Mouse (Mus musculus) heart, embryonic 16.5 days (tissue): ENCODE results near the gene Krt10. TPM values are rescaled to one million over a fixed set of nuclear protein-coding genes. Genes with fewer than 3 reads are reported as not detected.

Experiments
- ATAC-seq: fragments of 200-750 bp; cut with Nextera tagmentation; replicated peaks from 2 replicates; pipeline ENCODE4 v1.8.0; 2017; ENCODE audit warnings: moderate number of reproducible peaks; ENCODE audit not compliant: insufficient read depth, low FRiP score; ENCODE audit errors: extremely low read depth
- H3K27ac ChIP-seq: fragments of 300-500 bp; sonication (generic); 2 replicates; pipeline ENCODE4 v1.5.1; 2014; ENCODE audit warnings: mild to moderate bottlenecking, low read length, control low read depth, moderate library complexity
- H3K27me3 ChIP-seq: fragments of 300-500 bp; sonication (generic); 2 replicates; pipeline ENCODE4 v1.6.1; 2014; ENCODE audit warnings: low read length, mixed read lengths; ENCODE audit not compliant: control insufficient read depth, insufficient read depth
- H3K36me3 ChIP-seq: fragments of 300-500 bp; sonication (generic); 2 replicates; pipeline ENCODE4 v1.6.1; 2014; ENCODE audit not compliant: control insufficient read depth, insufficient read depth
- H3K4me1 ChIP-seq: fragments of 300-500 bp; sonication (generic); 2 replicates; pipeline ENCODE4 v1.6.1; 2014; ENCODE audit warnings: low read length, mixed read lengths; ENCODE audit not compliant: control insufficient read depth, insufficient read depth
- H3K4me2 ChIP-seq: fragments of 300-500 bp; sonication (generic); 2 replicates; pipeline ENCODE4 v1.6.1; 2014; ENCODE audit warnings: low read depth, mild to moderate bottlenecking, control low read depth, low read length
- H3K4me3 ChIP-seq: fragments of 300-500 bp; sonication (generic); 2 replicates; pipeline ENCODE4 v1.5.1; 2014; ENCODE audit warnings: mild to moderate bottlenecking, control low read depth, low read length
- H3K9ac ChIP-seq: fragments of 300-500 bp; sonication (generic); 2 replicates; pipeline ENCODE4 v1.6.1; 2014; ENCODE audit warnings: low read length, control low read depth
- H3K9me3 ChIP-seq: fragments of 300-500 bp; sonication (generic); replicated peaks from 2 replicates; pipeline ENCODE4 v1.6.1; 2016; ENCODE audit warnings: low read length; ENCODE audit not compliant: control insufficient read depth
- WGBS: fragments of 180-500 bp; shearing (Covaris S2); extraction: QIAGEN DNeasy Blood & Tissue Kit; methylation state at CpG from one replicate; pipeline ENCODE4 v1.1.7; 2014; 5-methylcytosine and 5-hydroxymethylcytosine counted together
- polyA plus RNA-seq: library from polyadenylated mRNA; unstranded; fragments of >200 nt; fragmentation: Nextera tagmentation; extraction: Ambion mirVana; gene quantifications from 2 replicates; pipeline ENCODE4 v1.2.1, GENCODE M21; 2015

Gene Krt10
- polyA plus RNA-seq, 1 experiment from 2014 or later, result 13.2 TPM

DNA sequence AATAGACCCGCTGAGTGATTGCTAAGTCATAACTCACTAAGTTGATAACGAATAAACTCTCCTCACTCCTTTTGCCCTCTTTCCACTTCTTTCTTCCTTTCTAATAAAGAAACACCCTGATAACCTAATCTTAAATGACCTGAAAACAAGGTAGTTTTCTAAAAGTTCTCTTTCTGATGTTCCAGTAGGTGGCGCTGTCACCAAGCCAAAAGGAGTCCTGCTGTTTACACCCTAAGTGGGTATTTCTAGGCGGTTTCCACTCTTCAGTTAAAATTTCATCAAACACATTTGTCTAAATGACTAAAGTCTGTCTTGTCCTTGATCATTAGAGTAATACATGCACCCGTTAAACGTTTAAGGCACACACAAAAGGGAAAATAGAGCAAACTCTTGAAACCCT, 24.1 kb upstream of the Krt10 start:
- 15% methylated on average over 6 of the region's 6 CpGs for WGBS
- H3K36me3 ChIP-seq, result no peaks in the 10 kb centered on the region
- no peaks in the 10 kb centered on the region for H3K27me3 ChIP-seq
- no peak overlapping the region for H3K9ac ChIP-seq
- H3K27ac ChIP-seq, result no peak overlapping the region
- H3K4me3 ChIP-seq, result no peak overlapping the region
- no peaks in the 10 kb centered on the region for H3K9me3 ChIP-seq
- ATAC-seq, result no peak
- H3K4me2 ChIP-seq, result no peak overlapping the region
- no peaks in the 10 kb centered on the region for H3K4me1 ChIP-seq

- Histone ChIP-seq H3K27ac (no peak overlapping the region), H3K36me3 (no peaks in the 10 kb centered on the region), H3K4me1 (no peaks in the 10 kb centered on the region), H3K27me3 (0 out of 2 replicates have a peak, but pooled peaks cover 2% of the 10 kb centered on the region), H3K4me2 (no peak overlapping the region), H3K9ac (no peak overlapping the region), H3K9me3 (no peaks in the 10 kb centered on the region), H3K4me3 (no peak overlapping the region)
- 59% methylated on average over 10 of the region's 10 CpGs for WGBS
- no peak for ATAC-seq
These were observed 17.0 kb upstream of the Krt10 start for GRCm38 (mm10) chr11:99406186-99406585.

DNA sequence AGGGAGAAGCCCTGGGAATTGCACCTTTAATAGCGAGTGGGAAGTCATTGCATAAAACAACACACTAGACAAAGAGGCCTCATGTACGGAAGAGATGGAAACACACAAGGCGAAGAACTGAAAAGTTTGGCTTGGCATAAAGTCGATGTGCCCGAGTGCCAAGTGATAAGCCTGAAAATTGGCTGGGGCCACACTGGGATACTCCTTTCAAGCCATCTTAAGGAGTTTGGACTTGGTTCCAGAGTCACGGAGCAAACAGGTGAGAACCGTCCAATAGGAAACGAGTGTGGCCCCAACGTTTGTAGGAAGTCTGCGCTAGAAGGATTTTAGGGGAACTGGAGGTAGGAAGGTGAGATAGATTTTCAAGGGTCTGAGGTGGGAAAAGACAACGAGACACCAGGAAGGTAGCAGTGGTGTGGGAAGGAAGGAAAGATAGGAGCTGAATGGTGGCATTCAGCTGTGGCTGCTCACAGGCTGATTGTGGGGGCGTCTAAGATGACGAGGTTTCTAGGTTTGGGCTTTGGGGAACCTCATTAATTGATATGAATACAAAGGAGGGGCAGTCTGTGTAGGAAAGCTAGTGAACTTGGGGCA, 10.9 kb upstream of the Krt10 start:
- H3K36me3 ChIP-seq, result no peaks in the 10 kb centered on the region
- H3K4me1 ChIP-seq, result no peaks in the 10 kb centered on the region
- H3K9ac ChIP-seq, result no peak overlapping the region
- H3K4me3 ChIP-seq, result no peak overlapping the region
- H3K9me3 ChIP-seq, result no peaks in the 10 kb centered on the region
- no peak overlapping the region for H3K27ac ChIP-seq
- WGBS, result 73% methylated on average over 13 of the region's 13 CpGs
- peaks cover 4% of the 10 kb centered on the region; the same call in 1 of the 2 replicates for H3K27me3 ChIP-seq
- no peak for ATAC-seq
- no peak overlapping the region for H3K4me2 ChIP-seq

- no peaks in the 10 kb centered on the region for H3K9me3 ChIP-seq
- no peak overlapping the region for H3K4me2 ChIP-seq
- 56% methylated on average over 8 of the region's 8 CpGs for WGBS
- H3K27ac ChIP-seq, result no peak overlapping the region
- no peak overlapping the region for H3K9ac ChIP-seq
- no peak overlapping the region for H3K4me3 ChIP-seq
- ATAC-seq, result no peak
- H3K4me1 ChIP-seq, result no peaks in the 10 kb centered on the region
- peaks cover 4% of the 10 kb centered on the region; the same call in 1 of the 2 replicates for H3K27me3 ChIP-seq
- no peaks in the 10 kb centered on the region for H3K36me3 ChIP-seq
These were observed 9.7 kb upstream of the Krt10 start for GRCm38 (mm10) chr11:99398832-99399231.

DNA sequence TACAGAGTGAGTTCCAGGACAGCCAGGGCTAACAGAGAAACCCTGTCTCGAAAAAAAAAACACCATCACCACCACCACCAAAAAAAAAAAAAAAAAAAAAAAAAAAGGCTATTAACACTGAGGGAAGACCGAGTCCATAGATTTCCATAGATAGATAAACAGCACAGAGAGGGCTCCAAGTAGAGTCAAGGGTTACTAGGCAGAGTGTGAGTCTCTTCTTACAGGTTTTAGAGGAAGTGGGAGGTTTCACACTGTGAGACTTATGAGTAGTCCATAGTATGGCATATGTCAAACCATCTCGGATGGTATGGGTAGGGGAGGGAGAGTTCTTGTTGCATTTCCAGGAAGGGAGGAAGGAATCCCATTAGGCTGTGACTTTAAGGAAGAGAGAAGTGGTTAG, 8.9 kb upstream of the Krt10 start:
- H3K36me3 ChIP-seq, result no peaks in the 10 kb centered on the region
- H3K27me3 ChIP-seq, result peaks cover 4% of the 10 kb centered on the region; the same call in 1 of the 2 replicates
- no peaks in the 10 kb centered on the region for H3K9me3 ChIP-seq
- WGBS, result 51% methylated on average over 3 of the region's 3 CpGs
- no peak overlapping the region for H3K4me2 ChIP-seq
- H3K4me3 ChIP-seq, result no peak overlapping the region
- H3K27ac ChIP-seq, result no peak overlapping the region
- H3K9ac ChIP-seq, result no peak overlapping the region
- ATAC-seq, result no peak
- H3K4me1 ChIP-seq, result no peaks in the 10 kb centered on the region

- ATAC-seq, result no peak
- no peaks in the 10 kb centered on the region for H3K4me1 ChIP-seq
- H3K27me3 ChIP-seq, result peaks cover 4% of the 10 kb centered on the region; the same call in 1 of the 2 replicates
- H3K4me3 ChIP-seq, result no peak overlapping the region
- no peak overlapping the region for H3K9ac ChIP-seq
- 73% methylated on average over 2 of the region's 2 CpGs for WGBS
- H3K4me2 ChIP-seq, result no peak overlapping the region
- H3K36me3 ChIP-seq, result no peaks in the 10 kb centered on the region
- no peak overlapping the region for H3K27ac ChIP-seq
- no peaks in the 10 kb centered on the region for H3K9me3 ChIP-seq
These were observed 7.5 kb upstream of the Krt10 start for GRCm38 (mm10) chr11:99396661-99397060.

- Histone ChIP-seq H3K27ac (no peak overlapping the region), H3K36me3 (no peaks in the 10 kb centered on the region), H3K4me1 (no peaks in the 10 kb centered on the region), H3K4me2 (no peak overlapping the region), H3K4me3 (no peak overlapping the region), H3K27me3 (peaks cover 3% of the 10 kb centered on the region), H3K9ac (no peak overlapping the region), H3K9me3 (no peaks in the 10 kb centered on the region)
- WGBS, result 39% methylated on average over 3 of the region's 3 CpGs
- ATAC-seq, result no peak
These were observed 6.9 kb upstream of the Krt10 start for GRCm38 (mm10) chr11:99396034-99396433.

GRCm38 (mm10) chr11:99392492-99392891, 3.3 kb upstream of the Krt10 start:
- H3K36me3 ChIP-seq, result no peaks in the 10 kb centered on the region
- H3K27me3 ChIP-seq, result peaks cover 2% of the 10 kb centered on the region
- H3K4me2 ChIP-seq, result no peak overlapping the region
- H3K9me3 ChIP-seq, result no peaks in the 10 kb centered on the region
- WGBS, result 83% methylated on average over 10 of the region's 10 CpGs
- H3K4me3 ChIP-seq, result no peak overlapping the region
- no peak overlapping the region for H3K9ac ChIP-seq
- no peak overlapping the region for H3K27ac ChIP-seq
- no peaks in the 10 kb centered on the region for H3K4me1 ChIP-seq
- no peak for ATAC-seq

GRCm38 (mm10) chr11:99391375-99391774, 2.2 kb upstream of the Krt10 start:
- H3K9ac ChIP-seq, result no peak overlapping the region
- H3K4me1 ChIP-seq, result peaks cover 3% of the 10 kb centered on the region; the same call in 1 of the 2 replicates
- H3K4me3 ChIP-seq, result no peak overlapping the region
- no peak overlapping the region for H3K27ac ChIP-seq
- H3K9me3 ChIP-seq, result no peaks in the 10 kb centered on the region
- no peaks in the 10 kb centered on the region for H3K36me3 ChIP-seq
- no peak overlapping the region for H3K4me2 ChIP-seq
- no peak for ATAC-seq
- 74% methylated on average over 6 of the region's 6 CpGs for WGBS
- H3K27me3 ChIP-seq, result peaks cover 2% of the 10 kb centered on the region; the same call in 1 of the 2 replicates
